Mouse (Mus musculus) gastrocnemius, adult 8-10 months (tissue): ENCODE results near the gene Wfdc2. TPM values are rescaled to one million over a fixed set of nuclear protein-coding genes. Genes with fewer than 3 reads are reported as not detected.
"Not testable (repeated sequence)": the region's sequence is repeated elsewhere in the genome, so short reads cannot be mapped to it uniquely, and the experiment has no call there.

Experiments
- DNase-seq, 2 experiments: peaks; one replicate each; pipeline ENCODE4 v3.0.0; 2022; ENCODE audit warnings: low spot score in 2 of 2
- total RNA-seq, 4 experiments: library from RNA; stranded (reverse); gene quantifications; 2 replicates each; pipeline ENCODE4 v1.2.4; 2022

The Wfdc2 gene
- total RNA-seq, 4 experiments from 2014 or later: not detected

DNA sequence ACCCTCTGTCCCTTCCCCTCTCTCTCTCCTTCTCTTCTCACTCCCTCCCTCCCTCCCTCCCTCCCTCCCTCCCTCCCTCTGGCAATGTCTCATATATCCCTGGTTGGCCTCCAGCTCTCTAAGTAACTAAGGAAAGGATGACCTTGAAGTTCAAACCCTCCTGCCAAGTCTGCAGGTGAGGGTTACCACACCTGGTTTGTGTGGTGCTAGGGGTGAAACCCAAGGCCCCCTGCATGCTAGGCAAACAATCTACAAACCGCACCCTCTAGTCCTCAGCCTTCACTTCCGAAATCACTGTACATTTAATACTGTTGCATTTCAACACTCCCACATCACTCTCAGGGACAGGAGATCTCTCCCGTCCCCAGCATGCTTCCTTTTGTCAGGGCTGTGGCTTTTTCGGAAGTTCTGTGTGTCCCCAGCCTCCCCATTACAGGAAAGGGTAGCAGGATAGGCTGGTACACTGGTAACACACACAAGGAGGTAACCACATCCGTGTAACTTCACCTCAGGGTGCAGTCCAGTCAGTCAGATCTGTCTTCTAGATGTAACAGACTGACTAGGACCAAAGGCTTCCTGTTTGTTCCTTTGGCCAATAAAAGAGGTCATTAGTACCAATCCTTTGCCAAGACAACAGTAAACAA, 17.6 kb upstream of the Wfdc2 start:
- DNase-seq: no peak

DNA sequence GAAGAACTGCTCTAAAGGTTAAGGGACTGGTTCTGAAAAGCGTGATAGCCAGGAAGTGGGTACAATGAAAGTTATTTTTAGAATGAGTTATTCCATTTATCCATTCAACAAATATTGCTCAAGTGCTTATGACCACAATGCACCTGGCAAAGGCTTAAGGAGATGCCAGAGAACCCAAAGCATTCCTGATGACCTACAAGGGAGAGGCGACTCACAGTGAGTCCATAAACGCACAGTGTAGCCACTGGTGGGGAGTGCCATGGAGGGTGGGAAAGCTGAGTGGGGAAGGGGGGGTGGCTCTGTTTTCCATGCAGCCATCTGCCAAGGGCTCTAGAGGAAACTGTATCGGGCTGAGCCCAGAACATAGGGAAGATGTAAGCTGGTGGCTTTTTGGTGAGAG, 12.9 kb upstream of the Wfdc2 start:
- no peak for DNase-seq

DNA sequence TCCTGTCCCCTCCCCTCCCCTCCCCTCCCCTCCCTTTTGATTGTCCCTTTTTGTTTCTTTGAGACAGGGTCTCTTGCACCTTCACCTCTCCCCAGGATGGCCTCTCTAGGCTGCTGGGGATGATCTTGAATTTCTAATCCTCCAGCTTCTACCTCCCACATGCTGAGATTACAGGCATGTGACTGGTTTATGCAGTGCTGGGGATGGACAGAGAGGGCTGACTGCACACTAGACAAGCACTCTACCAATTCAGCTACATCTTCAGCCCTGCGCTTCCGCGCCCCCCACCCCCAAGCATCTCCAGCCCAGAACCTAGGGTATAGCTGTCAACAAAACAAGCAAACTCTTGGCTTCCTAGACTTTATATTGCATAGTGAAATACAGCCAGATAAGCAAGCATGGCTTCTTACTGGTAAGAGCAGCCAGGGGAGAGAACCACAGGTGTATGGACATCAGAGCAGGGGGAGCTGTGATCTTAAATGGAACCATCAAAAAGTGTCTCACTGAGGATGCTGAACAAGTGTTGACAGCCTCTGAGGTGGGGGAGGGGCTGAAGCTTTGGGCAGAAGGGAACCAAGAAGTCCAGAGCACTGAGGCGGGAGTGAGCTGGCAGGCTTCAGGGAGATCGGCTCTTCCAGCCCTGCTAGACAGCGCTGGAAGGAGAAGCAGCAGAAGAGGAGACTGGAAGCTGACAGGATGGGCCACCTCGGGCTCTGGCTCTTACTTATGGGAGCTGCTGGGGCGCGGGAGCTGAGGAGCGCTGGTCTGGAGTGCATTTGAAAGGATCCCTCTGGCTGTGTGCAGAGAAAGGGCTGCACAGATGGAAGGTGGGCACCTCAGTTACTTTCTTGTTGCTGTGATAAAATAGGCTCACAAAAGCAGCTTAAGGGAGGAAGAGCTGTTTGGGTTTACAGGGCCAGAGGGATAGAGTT, 12.0 kb upstream of the Wfdc2 start:
- DNase-seq: no peak

DNA sequence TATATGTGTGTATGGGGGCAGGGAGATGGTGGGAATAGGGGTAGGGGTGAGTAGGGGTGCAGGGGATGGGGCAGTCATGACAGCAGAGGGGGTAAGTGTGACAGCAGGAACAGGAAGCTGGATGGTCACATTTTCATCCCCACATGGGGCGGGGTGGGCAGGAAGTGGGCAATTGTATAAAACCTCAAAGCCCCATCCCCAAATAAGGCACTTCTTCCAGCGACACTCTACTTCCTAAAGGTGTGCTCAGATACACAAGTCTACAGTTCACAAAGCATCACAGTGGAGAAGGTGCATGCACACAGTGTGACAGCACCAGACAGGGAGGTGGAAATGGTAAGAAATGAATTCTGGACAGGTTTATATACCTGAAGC, 11.3 kb upstream of the Wfdc2 start:
- DNase-seq: no peak

DNA sequence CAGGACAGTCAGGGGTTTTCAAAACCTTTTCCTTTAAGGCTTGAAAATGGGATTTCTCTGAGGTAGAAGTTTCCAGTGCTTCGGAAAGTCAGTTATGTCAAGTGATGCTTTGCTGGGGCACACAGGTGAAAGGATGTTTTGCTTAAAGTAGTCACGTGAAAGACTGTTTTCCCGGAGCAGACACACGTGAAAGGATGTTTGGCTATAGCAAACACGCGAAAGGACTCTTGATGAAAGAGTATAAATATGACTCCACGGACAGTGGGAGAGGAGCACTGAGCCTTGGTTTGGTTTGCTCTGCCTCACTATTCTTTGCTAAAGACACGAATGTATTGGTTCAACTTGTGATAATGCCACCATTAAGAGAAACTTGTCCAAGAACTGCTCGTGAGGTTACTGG, 10.7 kb upstream of the Wfdc2 start:
- no peak for DNase-seq

DNA sequence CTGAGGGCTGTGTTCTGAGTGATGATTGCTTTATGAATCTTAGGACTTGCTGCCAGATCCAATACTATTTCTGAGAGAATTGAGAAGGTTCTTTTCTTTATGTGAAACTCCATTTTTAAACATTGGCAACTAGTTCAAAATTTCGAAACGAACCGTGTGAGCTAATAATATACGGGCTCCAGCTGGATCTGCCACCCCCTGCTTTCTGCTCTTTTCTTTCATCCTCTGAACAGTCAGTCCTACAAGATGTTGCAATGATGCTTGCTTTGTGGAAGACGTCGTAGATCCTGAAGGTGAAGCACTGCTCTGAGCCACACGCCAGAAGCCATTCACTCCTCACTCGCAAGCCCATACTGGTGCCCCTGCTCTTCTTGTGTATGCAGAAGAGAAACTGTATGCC, 3.8 kb upstream of the Wfdc2 start:
- no peak for DNase-seq

DNA sequence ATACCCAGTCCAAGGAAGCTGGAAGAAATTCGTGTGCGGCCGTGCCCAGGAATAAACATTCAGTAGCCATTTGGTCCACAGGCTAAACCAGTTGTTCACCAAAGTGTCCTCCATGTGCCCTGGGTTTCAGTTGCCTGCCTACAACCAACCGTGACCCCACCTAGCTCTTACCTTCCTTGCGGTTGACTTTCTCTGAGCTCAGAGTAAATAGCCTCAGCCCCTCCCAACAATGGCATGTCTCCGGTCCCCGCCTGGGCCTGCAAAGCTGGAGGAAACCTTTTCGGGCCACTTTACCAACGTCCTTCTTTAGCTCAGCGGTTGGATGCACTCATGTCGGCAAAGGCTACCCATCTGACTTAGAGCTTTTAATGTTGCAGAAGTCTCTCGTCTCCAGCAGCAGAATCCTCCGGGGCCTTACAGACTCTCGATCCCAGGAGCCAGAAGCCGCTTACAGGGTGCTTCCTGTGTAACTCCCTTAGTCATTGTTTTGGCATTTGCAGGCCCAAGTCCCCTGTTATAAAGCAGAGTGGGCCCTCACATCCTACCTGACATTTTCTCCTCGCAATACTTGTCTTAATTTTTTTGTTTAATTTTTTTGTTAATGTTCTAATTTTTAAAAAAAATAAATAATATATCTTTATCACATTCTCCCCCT, 3.1 kb upstream of the Wfdc2 start:
- DNase-seq: no peak

DNA sequence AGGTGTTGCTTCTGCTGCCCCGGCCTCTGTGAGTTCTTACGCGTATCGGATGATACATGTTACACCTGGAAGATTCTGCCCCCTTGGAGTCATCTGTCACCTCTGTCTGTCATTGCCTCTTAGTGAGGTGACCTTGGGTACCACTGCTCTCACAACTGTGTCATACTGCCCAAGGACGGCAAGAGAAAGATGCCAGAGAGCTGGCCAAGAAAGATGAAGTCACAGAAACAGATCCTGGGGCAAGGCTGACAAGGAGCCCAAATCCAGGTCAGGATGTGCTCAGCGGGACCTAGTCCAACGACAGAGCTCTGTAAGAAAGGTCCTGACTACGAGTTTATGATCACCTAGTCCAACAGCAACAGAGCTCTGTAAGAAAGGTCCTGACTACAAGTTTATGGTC, 2.1 kb upstream of the Wfdc2 start:
- DNase-seq: no peak

DNA sequence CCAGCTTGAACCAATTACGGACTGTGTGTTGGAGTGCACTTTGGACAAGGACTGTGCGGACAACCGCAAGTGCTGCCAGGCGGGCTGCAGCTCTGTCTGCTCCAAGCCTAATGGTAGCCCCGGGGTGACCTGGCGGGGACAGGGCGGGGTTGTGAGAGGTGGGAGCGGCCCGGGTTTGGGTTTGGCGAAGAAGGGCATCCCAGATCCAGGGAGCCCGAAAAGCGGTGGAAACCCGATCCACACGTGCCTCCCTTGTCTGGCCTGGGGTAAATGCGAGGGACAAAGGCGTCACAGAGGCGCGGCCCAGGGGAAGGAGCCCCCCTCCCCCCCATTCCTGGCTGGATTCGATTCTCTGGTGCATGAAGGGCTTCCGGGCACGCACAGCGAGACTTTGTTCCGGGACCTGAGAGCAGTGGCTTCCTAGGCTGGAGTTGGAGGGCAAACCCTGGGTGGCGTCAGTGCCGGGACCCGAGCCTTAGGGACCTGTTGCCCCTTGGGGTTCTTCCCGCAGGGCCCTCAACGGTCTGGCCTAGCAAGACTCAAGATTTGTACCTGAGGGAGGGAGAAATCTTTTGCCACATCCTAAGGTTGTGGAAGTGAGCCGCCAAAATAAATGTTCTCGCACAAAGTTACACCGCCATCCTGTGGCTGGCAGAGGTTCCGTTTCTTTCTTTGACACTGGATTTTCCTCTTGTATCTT, 1.3 kb downstream of the Wfdc2 start:
- no peak for DNase-seq

DNA sequence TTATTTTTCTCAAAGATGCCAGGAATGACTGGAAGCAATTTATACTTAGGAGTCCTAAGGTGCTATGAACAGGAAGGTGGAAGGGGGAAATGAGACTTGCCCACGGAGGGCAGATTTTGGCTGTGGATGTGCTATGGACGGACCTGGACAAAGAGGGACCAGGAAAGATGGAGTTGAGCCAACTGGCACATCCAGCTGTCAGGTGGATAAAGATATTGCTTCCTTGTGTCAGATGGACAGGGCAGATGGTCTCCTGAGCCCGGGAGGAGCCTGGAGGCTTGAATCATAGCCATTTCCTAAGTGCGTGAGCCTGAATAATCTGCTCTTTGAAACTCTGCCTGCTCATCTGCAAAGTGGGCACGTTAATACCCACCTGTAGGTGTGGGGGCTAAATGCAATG, 2.1 kb downstream of the Wfdc2 start:
- DNase-seq: no peak

DNA sequence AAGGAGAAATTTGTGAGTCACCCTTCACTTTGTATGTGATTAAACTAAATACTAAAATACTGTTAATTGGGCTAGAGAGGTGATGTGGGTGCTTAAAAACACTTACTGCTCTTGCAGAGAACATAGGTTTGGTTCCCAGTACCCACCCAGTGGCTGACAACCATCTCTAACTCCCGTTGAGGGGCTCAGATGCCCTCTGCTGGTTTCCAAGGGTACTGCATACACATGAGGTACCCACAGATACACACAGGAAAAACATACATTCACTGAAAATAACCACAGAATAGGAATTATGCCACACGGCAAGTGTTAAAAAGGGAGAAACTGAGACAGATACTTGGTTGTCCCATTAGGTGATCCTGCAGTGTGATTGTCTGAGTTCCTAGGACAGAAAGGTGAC, 4.8 kb downstream of the Wfdc2 start:
- DNase-seq: no peak

DNA sequence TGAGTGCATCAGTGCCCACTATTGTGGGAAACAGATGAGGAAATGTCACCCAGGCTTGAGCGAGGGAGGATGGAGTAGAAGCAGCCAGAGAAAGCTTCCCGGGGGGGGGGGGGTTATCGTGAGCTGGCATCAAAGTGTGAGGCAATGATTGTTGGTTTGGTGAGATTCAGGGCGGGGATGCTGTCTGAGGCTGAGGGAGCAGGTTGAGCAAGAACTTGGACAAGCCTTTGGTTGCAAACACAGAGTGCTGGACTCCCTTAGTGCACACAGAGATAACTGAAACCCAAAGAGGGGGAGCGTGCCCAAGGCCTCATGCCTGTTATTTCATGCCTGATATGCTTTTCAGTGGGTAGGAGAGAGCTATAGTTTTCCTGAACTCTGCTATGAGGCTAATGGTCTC, 5.2 kb downstream of the Wfdc2 start:
- DNase-seq: no peak

DNA sequence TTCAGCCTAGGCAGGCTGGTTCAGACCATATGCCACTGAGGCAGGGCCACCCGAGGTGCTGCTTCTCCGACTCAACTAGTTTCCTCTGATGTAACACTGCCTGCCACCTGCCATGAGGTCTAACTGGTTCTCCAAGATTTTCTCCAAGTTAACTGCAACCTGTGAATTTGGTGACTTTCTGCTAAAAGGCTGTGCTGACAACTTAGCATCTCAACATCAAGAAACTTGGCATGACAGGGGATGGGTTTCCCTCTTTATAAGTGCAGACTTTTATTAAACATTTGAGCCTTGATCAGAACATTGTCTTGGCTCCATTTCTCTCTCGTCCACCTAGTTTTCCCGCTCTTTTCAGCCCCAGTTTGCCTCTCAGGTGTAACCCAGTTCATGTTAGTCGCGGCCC, 11.1 kb downstream of the Wfdc2 start, which contains the start of gene Spint3:
TSS of gene Spint3 (minus strand) at position 101 of the 400 bp plus-strand sequence.
- not testable (repeated sequence) for DNase-seq

DNA sequence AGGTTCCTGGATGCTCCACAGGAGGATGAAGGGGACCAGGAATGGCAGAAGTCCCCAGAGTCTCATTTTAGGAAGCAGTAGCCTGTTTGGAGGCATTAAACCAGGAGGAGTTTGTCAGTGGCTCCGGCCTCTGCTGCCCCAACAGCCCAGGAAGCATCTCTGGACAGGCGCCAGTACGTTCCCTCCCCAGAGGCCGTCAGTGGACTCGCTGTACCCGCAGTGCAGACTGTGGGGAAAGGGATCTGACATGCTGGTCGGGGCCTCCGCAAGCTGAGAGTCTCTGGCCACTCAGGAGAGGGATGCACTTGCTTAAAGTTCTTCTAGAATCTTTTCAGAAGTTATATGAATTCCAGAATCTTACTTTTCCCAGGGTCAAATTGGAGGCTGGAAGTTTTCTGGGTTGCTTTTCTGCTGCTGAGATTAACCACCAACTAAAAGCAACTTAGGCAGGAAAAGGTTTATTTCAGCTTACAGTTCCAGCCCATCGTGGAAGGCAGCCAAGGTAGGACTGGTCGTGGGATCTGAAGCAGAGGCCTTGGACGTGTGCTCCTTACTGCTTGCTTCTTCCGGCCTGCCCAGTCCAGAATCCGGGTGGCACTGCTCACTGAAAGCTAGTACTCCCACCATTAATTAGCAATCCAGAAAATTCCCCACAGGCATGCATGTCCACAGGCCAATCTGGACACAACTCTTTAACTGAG, 23.0 kb downstream of the Wfdc2 start, which contains the start of gene Wfdc6a:
TSS of gene Wfdc6a (minus strand) at position 423 of the 701 bp plus-strand sequence.
- not testable (repeated sequence) for DNase-seq

DNA sequence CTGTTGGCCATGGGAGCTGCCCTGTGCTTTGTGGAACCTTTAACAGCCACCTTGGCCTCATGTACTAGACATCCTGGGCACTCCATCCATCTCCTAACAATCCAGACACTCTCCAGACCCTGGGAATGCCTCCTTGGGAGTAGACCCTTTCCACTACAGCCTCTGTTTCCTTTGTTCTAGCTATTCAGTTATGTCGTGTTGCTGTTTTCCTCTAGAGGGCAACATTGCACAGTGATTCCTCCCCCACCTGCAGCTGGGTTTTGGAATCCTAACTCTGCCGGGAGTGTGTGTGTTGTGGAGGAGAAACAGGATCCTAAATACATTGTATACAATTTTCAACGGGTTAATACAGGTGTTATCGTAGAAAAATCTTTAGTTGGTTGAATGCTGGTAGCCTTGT, 29.8 kb downstream of the Wfdc2 start:
- DNase-seq: no peak

DNA sequence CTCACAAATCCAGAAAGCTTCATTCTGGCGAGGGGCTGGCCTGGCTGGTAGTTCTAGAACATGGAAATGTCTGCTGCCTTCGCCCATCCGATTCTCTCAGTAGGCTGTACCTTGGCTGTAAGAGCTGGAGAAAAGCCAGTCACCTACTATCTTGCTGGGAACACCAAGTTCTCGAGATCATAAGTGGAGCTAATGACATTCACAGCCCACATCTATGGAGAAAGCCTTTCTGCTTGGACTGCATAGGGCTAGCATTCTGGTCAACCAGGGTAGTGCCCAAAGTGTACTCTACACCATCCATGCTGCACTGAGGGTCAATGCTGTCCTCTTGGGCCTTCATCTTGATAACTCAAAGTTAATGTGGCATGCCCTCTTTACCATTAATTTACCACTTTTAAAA, 31.3 kb downstream of the Wfdc2 start, which contains the start of gene Eppin:
TSS of gene Eppin (minus strand) at position 101 of the 400 bp plus-strand sequence.
- DNase-seq: no peak

DNA sequence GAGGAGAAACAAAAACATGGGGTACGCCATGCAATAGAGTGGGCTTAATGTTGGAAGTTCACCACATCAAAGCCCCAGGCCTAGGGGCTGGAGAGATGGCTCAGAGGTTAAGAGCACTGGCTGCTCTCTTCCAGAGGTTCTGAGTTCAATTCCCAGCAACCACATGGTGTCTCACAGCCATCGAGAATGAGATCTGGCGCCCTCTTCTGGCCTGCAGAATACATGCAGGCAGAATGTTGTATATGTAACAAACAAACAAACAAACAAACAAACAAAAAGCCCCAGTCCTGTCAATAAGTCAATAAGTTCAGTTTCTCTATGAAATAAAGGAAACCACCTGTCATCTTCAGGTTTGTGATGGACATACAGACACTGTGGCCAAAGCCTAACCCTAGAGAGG, 38.0 kb downstream of the Wfdc2 start:
- no peak for DNase-seq

DNA sequence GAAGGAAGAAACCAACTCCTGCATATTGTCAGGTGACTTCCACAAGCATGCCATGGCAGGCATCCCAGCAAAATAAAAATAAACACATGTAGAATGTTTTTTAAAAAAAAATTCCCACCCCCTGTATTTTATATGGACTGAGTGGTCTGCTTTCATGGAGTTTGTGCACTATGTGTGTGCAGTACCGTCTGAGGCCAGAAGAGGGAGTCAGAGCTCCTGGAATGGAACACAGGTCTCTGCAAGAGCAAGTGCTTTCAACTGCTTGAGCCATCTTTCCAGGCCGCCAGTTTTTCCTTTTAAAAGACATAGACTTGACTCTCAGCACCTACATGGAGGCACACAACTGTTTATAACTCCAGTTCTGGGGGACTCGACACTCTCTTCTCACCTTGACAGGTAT, 41.3 kb downstream of the Wfdc2 start:
- DNase-seq: no peak

DNA sequence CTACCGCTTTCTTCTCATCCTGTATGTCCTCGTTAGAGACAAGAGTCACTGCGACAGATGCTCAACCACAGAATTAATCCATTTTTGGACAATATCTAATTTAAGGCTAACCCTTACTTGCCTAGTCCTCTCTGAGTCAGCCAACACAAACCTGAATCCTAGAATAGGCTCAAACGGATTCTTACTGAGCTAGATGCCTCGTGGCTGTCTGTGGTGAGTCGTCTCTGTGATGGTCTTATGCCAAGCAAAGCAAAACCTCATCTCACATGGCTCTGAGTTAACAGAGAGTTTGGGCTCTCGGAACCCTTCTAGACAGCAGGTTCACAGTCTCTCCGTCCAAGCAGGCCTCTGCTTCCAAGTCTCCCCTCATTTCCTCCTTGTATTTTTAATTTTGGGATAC, 42.2 kb downstream of the Wfdc2 start:
- DNase-seq: no peak

DNA sequence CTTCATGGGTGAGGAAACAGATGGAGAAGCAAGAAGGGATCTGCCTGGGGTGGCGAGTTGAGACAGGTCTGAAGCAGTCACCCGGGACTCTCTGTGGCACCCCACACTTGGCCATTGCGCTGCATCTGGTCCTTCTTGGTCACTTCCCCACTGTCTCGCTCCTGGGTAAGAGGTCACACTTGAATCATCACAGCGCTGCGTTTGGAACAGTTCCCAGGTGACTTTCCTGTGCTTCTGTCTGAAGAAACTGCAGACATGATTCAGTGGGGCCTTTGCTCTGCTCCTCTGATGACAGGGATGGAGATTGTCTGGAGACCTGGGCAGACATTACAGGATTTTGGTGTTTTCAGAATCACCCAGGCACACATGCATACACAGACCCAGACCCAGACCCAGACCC, 46.6 kb downstream of the Wfdc2 start:
- DNase-seq: no peak

DNA sequence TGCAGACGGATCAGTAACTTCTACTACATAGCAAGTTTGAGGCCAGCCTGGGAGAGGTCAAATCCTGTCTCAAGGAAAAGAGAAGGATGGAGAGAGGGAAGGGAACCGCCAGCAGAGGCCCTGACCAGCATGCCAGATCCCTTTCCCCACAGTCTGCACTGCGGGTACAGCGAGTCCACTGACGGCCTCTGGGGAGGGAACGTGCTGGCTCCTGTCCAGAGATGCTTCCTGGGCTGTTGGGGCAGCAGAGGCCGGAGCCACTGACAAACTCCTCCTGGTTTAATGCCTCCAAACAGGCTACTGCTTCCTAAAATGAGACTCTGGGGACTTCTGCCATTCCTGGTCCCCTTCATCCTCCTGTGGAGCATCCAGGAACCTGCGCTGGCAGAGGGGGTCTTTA, 51.3 kb downstream of the Wfdc2 start, which contains the start of the genes Wfdc6b and Wfdc8:
TSS of gene Wfdc6b (plus strand) at position 52 of the 400 bp plus-strand sequence.
TSS of gene Wfdc8 (minus strand) at position 156 of the 400 bp plus-strand sequence.
- peak in 1 of 2 experiments; percentile 32 for DNase-seq
